Mouse (Mus musculus) liver, embryonic 16.5 days (tissue): ENCODE measurements around the gene Shpk. TPM values are rescaled to one million over a fixed set of nuclear protein-coding genes. Genes with fewer than 3 reads are reported as not detected.

Source experiments
- ATAC-seq: fragments of 200-750 bp; cut with Nextera tagmentation; 2 replicates; pipeline ENCODE4 v1.8.0; 2017; ENCODE audit warnings: low read depth, mild to moderate bottlenecking, moderate number of reproducible peaks, moderate library complexity
- H3K27ac ChIP-seq: fragments of 300-500 bp; sonication (generic); 2 replicates; pipeline ENCODE4 v1.5.1; 2014; ENCODE audit warnings: mild to moderate bottlenecking, low read length
- H3K27me3 ChIP-seq: fragments of 300-500 bp; sonication (generic); 2 replicates; pipeline ENCODE4 v1.6.1; 2014; ENCODE audit warnings: low read depth, low read length, mixed read lengths; ENCODE audit not compliant: control insufficient read depth, insufficient read depth
- H3K36me3 ChIP-seq: fragments of 300-500 bp; sonication (generic); 2 replicates; pipeline ENCODE4 v1.6.1; 2014; ENCODE audit warnings: mild to moderate bottlenecking; ENCODE audit not compliant: control insufficient read depth, insufficient read depth
- H3K4me1 ChIP-seq: fragments of 300-500 bp; sonication (generic); 2 replicates; pipeline ENCODE4 v1.6.1; 2014; ENCODE audit warnings: low read depth, low read length, mixed read lengths; ENCODE audit not compliant: control insufficient read depth
- H3K4me2 ChIP-seq: fragments of 300-500 bp; sonication (generic); 2 replicates; pipeline ENCODE4 v1.6.1; 2014; ENCODE audit warnings: low read depth, low read length, mixed read lengths
- H3K4me3 ChIP-seq: fragments of 300-500 bp; sonication (generic); 2 replicates; pipeline ENCODE4 v1.5.1; 2014; ENCODE audit warnings: low read depth, mild to moderate bottlenecking, low read length
- H3K9ac ChIP-seq: fragments of 300-500 bp; sonication (generic); 2 replicates; pipeline ENCODE4 v1.6.1; 2014; ENCODE audit warnings: low read depth, low read length
- H3K9me3 ChIP-seq: fragments of 300-500 bp; sonication (generic); replicated peaks from 2 replicates; pipeline ENCODE4 v1.6.1; 2016; ENCODE audit warnings: low read length; ENCODE audit not compliant: control insufficient read depth
- WGBS: fragments of 180-500 bp; shearing (Covaris S2); extraction: QIAGEN DNeasy Blood & Tissue Kit; methylation state at CpG from one replicate; pipeline ENCODE4 v1.1.7; 2014; ENCODE audit not compliant: insufficient replicate concordance; 5-methylcytosine and 5-hydroxymethylcytosine counted together
- polyA plus RNA-seq: library from polyadenylated mRNA; unstranded; fragments of >200 nt; fragmentation: Nextera tagmentation; extraction: Ambion mirVana; gene quantifications from 2 replicates; pipeline ENCODE4 v1.2.1, GENCODE M21; 2015

The Shpk gene
- polyA plus RNA-seq = 3.0 and 4.4 TPM in 2 replicates

GRCm38 (mm10) chr11:73199230-73199712 lies at the start of gene Shpk:
Gene Shpk (plus strand): TSS chr11:73199460.
- H3K27ac ChIP-seq = peak within 1 kb of the TSS; percentile 82
- peak within 1 kb of the TSS; percentile 82 for H3K9ac ChIP-seq
- H3K9me3 ChIP-seq = no peaks in the 10 kb centered on the region
- peak within 1 kb of the TSS; percentile 76 for H3K4me3 ChIP-seq
- no peaks in the 10 kb centered on the region for H3K27me3 ChIP-seq
- peaks cover 13% of the 10 kb centered on the region for H3K4me1 ChIP-seq
- ATAC-seq = peak; percentile 97
- under 1% methylated on average over 32 of the region's 32 CpGs for WGBS
- H3K4me2 ChIP-seq = peak within 1 kb of the TSS; percentile 88
- H3K36me3 ChIP-seq = no peaks in the 10 kb centered on the region

- ATAC-seq = no peak
These were observed 44.2 kb upstream of the Shpk start for GRCm38 (mm10) chr11:73155071-73155470.

DNA sequence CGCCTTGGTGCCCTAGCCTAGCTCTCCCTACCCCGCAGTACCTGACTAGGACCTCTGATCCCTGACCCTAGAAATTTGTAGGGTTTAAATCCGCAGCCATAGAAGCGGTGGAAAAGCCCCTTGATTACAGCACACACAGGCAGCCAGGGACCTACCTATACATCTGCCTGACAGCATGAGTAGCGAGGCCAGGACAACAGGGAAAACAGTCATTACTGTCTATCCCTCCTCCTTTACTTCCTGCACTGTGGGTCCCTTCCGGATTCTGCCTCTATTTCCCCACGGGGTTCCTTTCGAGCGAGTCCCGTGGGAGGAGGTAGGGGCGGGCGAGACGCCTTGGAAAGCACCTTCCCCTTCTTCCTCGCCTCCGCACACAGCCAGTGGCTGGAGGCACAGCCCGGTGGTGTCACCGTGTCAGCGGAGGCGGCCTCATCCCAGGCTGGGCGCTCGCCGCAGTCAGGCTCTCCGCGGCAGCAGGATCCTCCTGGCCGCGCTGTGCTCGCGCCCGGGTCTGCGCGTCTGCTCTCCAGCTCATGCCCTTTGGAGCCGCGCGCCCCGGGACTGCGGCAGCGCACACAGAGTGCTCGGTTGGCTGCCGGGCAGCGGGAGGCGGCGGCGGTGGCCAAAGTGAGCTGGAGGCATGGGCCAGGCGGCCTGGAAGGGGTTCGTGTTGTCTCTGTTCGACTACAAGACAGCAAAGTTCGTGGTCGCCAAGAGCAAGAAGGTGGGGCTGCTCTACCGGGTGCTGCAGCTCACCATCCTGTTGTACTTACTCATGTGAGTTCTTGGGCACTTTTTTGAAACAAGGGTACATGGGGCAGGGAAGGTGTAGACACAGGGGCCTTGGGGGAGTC lies 39.1 kb upstream of the Shpk start, which contains the start of gene P2rx5:
Gene P2rx5 (plus strand): TSS at position 465 of the 854 bp plus-strand sequence.
- Histone ChIP-seq H3K36me3 (no peaks in the 10 kb centered on the region), H3K9me3 (no peaks in the 10 kb centered on the region), H3K27ac (no peak within 1 kb of the TSS), H3K4me2 (peak within 1 kb of the TSS; percentile 65), H3K27me3 (peaks cover 24% of the 10 kb centered on the region), H3K9ac (peak within 1 kb of the TSS; percentile 28; the same call in 1 of the 2 replicates), H3K4me1 (no peaks in the 10 kb centered on the region), H3K4me3 (peak within 1 kb of the TSS; percentile 46)
- WGBS = 3% methylated on average over 49 of the region's 49 CpGs
- peak; percentile 69 for ATAC-seq

More at GRCm38 (mm10) chr11:73155071-73155470, 44.2 kb upstream of the Shpk start:
- H3K4me3 ChIP-seq = no peak overlapping the region
- H3K36me3 ChIP-seq = no peaks in the 10 kb centered on the region
- no peak overlapping the region for H3K9ac ChIP-seq
- H3K4me1 ChIP-seq = no peaks in the 10 kb centered on the region
- no peak overlapping the region for H3K4me2 ChIP-seq
- no peaks in the 10 kb centered on the region for H3K9me3 ChIP-seq
- 57% methylated on average over 6 of the region's 6 CpGs for WGBS
- no peak overlapping the region for H3K27ac ChIP-seq
- H3K27me3 ChIP-seq = peaks cover 9% of the 10 kb centered on the region

DNA sequence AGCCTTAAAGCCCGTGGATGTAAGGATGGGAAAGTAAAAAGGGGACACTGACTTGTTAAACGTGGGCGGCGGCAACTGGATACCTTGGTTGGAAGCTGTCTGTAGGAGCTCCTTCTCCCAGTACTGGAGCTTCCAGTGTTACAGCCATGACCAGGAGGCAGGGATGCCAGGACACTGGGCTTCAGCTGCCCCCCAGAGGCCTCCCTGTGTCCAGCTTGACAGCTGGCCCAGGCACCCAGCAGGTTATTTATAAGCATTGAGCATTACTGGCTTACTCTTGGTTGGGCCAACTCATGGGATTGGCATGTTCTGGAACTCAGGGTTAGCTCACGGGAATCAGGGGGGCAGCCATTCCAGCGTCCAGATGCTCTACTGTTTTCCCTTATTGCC lies 38.5 kb upstream of the Shpk start:
- peak overlapping the region; percentile 46; the same call in 1 of the 2 replicates for H3K4me3 ChIP-seq
- H3K36me3 ChIP-seq = no peaks in the 10 kb centered on the region
- no peak for ATAC-seq
- H3K27me3 ChIP-seq = peaks cover 24% of the 10 kb centered on the region
- no peaks in the 10 kb centered on the region for H3K4me1 ChIP-seq
- WGBS = 33% methylated on average over 6 of the region's 6 CpGs
- peak overlapping the region; percentile 65 for H3K4me2 ChIP-seq
- no peak overlapping the region for H3K9ac ChIP-seq
- no peaks in the 10 kb centered on the region for H3K9me3 ChIP-seq
- H3K27ac ChIP-seq = no peak overlapping the region

GRCm38 (mm10) chr11:73161616-73162015 lies 37.6 kb upstream of the Shpk start:
- Histone ChIP-seq H3K36me3 (no peaks in the 10 kb centered on the region), H3K27ac (no peak overlapping the region), H3K9me3 (no peaks in the 10 kb centered on the region), H3K9ac (no peak overlapping the region), H3K4me2 (no peak overlapping the region), H3K4me1 (no peaks in the 10 kb centered on the region), H3K27me3 (peaks cover 24% of the 10 kb centered on the region), H3K4me3 (no peak overlapping the region)
- no peak for ATAC-seq
- 69% methylated on average over 4 of the region's 4 CpGs for WGBS

GRCm38 (mm10) chr11:73162284-73162683 lies 37.0 kb upstream of the Shpk start:
- no peaks in the 10 kb centered on the region for H3K9me3 ChIP-seq
- peaks cover 24% of the 10 kb centered on the region for H3K27me3 ChIP-seq
- no peak overlapping the region for H3K27ac ChIP-seq
- H3K9ac ChIP-seq = no peak overlapping the region
- H3K4me1 ChIP-seq = no peaks in the 10 kb centered on the region
- H3K4me3 ChIP-seq = no peak overlapping the region
- no peaks in the 10 kb centered on the region for H3K36me3 ChIP-seq
- no peak overlapping the region for H3K4me2 ChIP-seq
- WGBS = 13% methylated on average over 5 of the region's 5 CpGs
- no peak for ATAC-seq

GRCm38 (mm10) chr11:73168071-73168470 lies 31.2 kb upstream of the Shpk start:
- Histone ChIP-seq H3K9ac (no peak overlapping the region), H3K4me3 (no peak overlapping the region), H3K9me3 (no peaks in the 10 kb centered on the region), H3K27ac (no peak overlapping the region), H3K27me3 (no peaks in the 10 kb centered on the region), H3K4me2 (no peak overlapping the region), H3K4me1 (peaks cover 7% of the 10 kb centered on the region), H3K36me3 (no peaks in the 10 kb centered on the region)
- no peak for ATAC-seq
- 73% methylated on average over 8 of the region's 8 CpGs for WGBS

- 77% methylated on average over 6 of the region's 6 CpGs for WGBS
- Histone ChIP-seq H3K4me2 (no peak overlapping the region), H3K27ac (no peak overlapping the region), H3K9ac (no peak overlapping the region), H3K4me1 (peaks cover 7% of the 10 kb centered on the region), H3K4me3 (no peak overlapping the region), H3K27me3 (no peaks in the 10 kb centered on the region), H3K36me3 (no peaks in the 10 kb centered on the region), H3K9me3 (no peaks in the 10 kb centered on the region)
- ATAC-seq = no peak
These were observed 30.7 kb upstream of the Shpk start for GRCm38 (mm10) chr11:73168576-73168975.

- Histone ChIP-seq H3K36me3 (no peaks in the 10 kb centered on the region), H3K9me3 (no peaks in the 10 kb centered on the region), H3K27me3 (no peaks in the 10 kb centered on the region), H3K27ac (no peak overlapping the region), H3K4me1 (peaks cover 7% of the 10 kb centered on the region), H3K9ac (no peak overlapping the region), H3K4me2 (no peak overlapping the region), H3K4me3 (no peak overlapping the region)
- 0 out of 2 replicates have a peak, but pooled peaks have one; percentile 23 for ATAC-seq
- 46% methylated on average over 4 of the region's 4 CpGs for WGBS
These were observed 30.0 kb upstream of the Shpk start for GRCm38 (mm10) chr11:73169231-73169630.
